Mouse (Mus musculus) stomach, embryonic 15.5 days (tissue): Measurements from ENCODE around the gene Fam83e. TPM values are rescaled to one million over a fixed set of nuclear protein-coding genes. Genes with fewer than 3 reads are reported as not detected.

Experiments used
- ATAC-seq: fragments of 200-750 bp; cut with Nextera tagmentation; 2 replicates; pipeline ENCODE4 v1.8.0; 2017; ENCODE audit warnings: low read depth, moderate number of reproducible peaks, moderate TSS enrichment; ENCODE audit not compliant: insufficient read depth, low FRiP score
- H3K27ac ChIP-seq: fragments of 300-500 bp; sonication (generic); 2 replicates; pipeline ENCODE4 v1.5.1; 2015; ENCODE audit warnings: mild to moderate bottlenecking, inconsistent platforms
- H3K27me3 ChIP-seq: fragments of 300-500 bp; sonication (generic); replicated peaks from 2 replicates; pipeline ENCODE4 v1.6.1; 2015; ENCODE audit warnings: inconsistent platforms
- H3K36me3 ChIP-seq: fragments of 300-500 bp; sonication (generic); 2 replicates; pipeline ENCODE4 v1.6.1; 2015; ENCODE audit warnings: inconsistent platforms
- H3K4me1 ChIP-seq: fragments of 300-500 bp; sonication (generic); 2 replicates; pipeline ENCODE4 v1.6.1; 2015; ENCODE audit warnings: inconsistent platforms
- H3K4me2 ChIP-seq: fragments of 300-500 bp; sonication (generic); 2 replicates; pipeline ENCODE4 v1.6.1; 2015; ENCODE audit warnings: mild to moderate bottlenecking, inconsistent platforms
- H3K4me3 ChIP-seq: fragments of 300-500 bp; sonication (generic); replicated peaks from 2 replicates; pipeline ENCODE4 v1.5.1; 2015; ENCODE audit warnings: inconsistent platforms
- H3K9ac ChIP-seq: fragments of 300-500 bp; sonication (generic); 2 replicates; pipeline ENCODE4 v1.6.1; 2015; ENCODE audit warnings: inconsistent platforms
- H3K9me3 ChIP-seq: fragments of 300-500 bp; sonication (generic); 2 replicates; pipeline ENCODE4 v1.6.1; 2016; ENCODE audit warnings: inconsistent platforms
- WGBS: fragments of 180-500 bp; shearing (Covaris S2); methylation state at CpG from one replicate; pipeline ENCODE4 v1.1.7; 2015; 5-methylcytosine and 5-hydroxymethylcytosine counted together
- polyA plus RNA-seq: library from polyadenylated mRNA; unstranded; fragments of >200 nt; fragmentation: Nextera tagmentation; extraction: Ambion mirVana; gene quantifications from 2 replicates; pipeline ENCODE4 v1.2.1, GENCODE M21; 2015

Fam83e gene
- polyA plus RNA-seq, 1 experiment from 2014 or later = 13.3 TPM

DNA sequence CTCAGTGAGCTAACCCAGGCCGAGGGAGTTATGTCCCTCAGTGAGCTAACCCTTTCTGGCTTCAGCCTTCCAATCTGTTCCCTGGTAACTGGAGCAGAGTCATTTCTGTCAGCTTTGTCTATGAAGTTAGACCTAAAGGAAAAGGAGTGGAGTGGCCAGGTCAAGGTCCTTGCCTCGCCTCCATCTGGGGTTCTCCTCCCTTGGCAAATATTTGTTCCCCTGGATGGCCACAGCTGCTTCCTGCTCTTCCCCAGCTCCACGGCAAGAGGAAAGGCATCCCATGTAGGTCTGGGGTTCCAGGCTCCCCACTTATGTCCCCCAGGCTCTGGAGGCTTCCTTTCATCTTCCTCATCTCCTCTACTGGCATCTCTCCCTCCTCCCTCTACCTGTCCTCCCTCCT is 6.6 kb downstream of the Fam83e start:
- Histone ChIP-seq H3K4me2 (peak overlapping the region; percentile 30; the same call in 1 of the 2 replicates), H3K36me3 (peaks cover 30% of the 10 kb centered on the region), H3K27ac (peak overlapping the region; percentile 65; the same call in 1 of the 2 replicates), H3K27me3 (no peaks in the 10 kb centered on the region), H3K4me1 (peaks cover 24% of the 10 kb centered on the region), H3K9ac (no peak overlapping the region), H3K9me3 (no peaks in the 10 kb centered on the region), H3K4me3 (no peak overlapping the region)
- WGBS = 67% methylated on average over 3 of the region's 3 CpGs
- peak; percentile 33 for ATAC-seq

DNA sequence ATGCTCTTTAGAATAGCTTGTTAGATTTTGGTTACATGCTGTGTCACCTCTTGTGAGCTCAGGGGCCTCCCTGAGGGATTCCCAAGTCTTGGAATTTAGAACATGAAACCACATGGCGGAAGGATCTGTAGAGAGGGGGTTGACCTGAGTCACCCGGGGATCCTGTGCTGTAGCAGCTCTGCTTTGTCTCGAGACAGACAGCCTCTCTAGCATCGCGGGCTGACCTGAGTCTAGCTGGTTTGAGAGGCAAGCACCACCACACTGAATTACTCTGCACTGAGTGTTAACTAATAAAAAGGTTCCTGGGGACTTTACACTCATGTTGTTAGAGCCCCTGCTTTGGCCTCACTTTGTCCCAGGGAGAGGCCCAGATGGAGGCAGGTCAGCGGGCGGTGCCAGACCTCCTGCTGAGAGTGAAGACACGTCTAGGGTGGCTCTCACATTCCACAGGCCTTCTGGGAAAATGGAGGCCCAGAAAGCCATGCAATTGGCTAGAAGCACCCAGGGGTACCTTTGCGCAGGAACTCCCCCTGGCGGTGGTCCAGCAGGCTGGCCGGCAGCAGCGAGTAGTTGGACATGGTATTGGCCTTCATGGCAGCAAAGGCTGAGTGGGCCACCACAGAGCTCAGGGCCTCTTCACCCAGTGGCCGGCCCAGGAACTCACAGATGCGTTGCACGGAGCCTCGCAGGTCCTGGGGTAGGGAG is 9.9 kb downstream of the Fam83e start:
- no peak overlapping the region for H3K9ac ChIP-seq
- no peak overlapping the region for H3K4me3 ChIP-seq
- no peaks in the 10 kb centered on the region for H3K27me3 ChIP-seq
- peak overlapping the region; percentile 54; the same call in 1 of the 2 replicates for H3K27ac ChIP-seq
- no peak overlapping the region for H3K4me2 ChIP-seq
- H3K36me3 ChIP-seq = no peaks in the 10 kb centered on the region; the same call in 1 of the 2 replicates
- 17% methylated on average over 16 of the region's 16 CpGs for WGBS
- no peaks in the 10 kb centered on the region for H3K9me3 ChIP-seq
- ATAC-seq = no peak
- peaks cover 24% of the 10 kb centered on the region for H3K4me1 ChIP-seq

DNA sequence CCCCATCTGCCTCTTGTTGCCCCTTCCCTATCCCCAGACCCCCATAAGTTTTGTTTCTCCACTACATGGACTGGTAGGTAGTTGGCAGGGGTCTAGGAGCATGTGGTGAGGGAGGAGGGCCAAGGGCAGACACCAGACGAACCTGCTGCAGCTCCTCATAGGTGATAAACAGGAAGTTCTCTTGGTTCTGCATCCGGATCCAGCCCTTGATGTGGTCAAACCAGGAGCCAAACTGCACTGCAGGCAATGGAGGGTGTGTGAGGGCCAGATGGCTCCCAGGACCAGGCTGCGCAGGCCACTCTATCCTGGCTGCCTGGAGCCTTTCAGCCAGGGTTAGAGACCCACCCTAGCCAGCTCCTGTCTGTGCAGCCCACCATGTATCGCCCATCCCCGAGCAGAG is 12.5 kb downstream of the Fam83e start:
- 81% methylated on average over 5 of the region's 5 CpGs for WGBS

DNA sequence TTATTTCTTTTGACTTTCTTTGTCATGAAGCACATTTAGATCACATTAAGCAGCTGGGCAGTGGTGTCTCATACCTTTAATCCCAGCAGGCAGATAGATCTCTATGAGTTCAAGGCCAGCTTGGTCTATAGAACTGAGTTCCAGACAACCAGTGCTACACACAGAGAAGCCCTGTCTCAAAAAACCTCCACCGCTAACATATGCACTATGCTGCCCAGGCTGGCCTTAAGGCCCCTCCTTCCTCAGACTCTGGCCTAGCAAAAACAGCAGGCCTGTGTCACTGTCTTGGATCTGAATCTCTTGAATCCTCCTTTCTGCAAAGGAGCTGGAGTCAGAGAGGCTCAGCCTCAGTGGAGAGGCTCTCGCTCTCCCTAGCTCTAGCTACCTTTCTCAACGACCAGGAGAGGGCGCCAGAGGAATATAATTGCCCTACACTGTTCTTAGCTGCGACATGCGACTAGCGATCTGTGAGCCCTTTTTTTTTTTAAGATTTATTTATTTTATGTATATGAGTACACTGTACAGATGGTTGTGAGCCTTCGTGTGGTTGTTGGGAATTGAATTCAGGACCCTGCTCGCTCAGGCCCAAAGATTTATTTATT is 18.3 kb downstream of the Fam83e start:
- ATAC-seq = peak; percentile 86
- Histone ChIP-seq H3K27ac (no peak overlapping the region), H3K4me3 (no peak overlapping the region), H3K27me3 (no peaks in the 10 kb centered on the region), H3K9me3 (no peaks in the 10 kb centered on the region), H3K36me3 (no peaks in the 10 kb centered on the region), H3K9ac (no peak overlapping the region), H3K4me1 (peaks cover 6% of the 10 kb centered on the region; the same call in 1 of the 2 replicates), H3K4me2 (no peak overlapping the region)
- WGBS = 7% methylated on average over 9 of the region's 9 CpGs

More for the DNA sequence above, 12.5 kb downstream of the Fam83e start:
- H3K27ac ChIP-seq = no peak overlapping the region
- H3K36me3 ChIP-seq = no peaks in the 10 kb centered on the region
- no peaks in the 10 kb centered on the region for H3K27me3 ChIP-seq
- no peak for ATAC-seq
- H3K4me1 ChIP-seq = peaks cover 19% of the 10 kb centered on the region
- H3K4me3 ChIP-seq = no peak overlapping the region
- H3K4me2 ChIP-seq = no peak overlapping the region
- H3K9ac ChIP-seq = no peak overlapping the region
- H3K9me3 ChIP-seq = no peaks in the 10 kb centered on the region

DNA sequence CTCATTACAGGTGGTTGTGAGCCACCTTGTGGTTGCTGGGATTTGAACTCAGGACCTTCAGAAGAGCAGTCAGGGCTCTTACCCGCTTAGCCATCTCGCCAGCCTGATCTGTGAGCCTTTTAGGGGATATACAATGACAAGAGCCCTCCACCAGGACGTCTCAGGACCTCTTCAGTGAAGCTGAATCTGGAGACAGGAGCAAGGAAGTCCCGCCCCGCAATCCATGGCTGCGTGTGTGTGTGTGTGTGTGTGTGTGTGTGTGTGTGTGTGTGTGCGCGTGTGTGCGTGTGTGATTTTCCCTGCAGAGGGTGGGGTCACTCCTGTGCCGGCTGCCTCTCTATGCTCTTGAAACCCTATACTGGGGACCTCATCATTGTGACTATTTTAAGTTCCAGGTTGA is 18.8 kb downstream of the Fam83e start:
- 62% methylated on average over 10 of the region's 10 CpGs for WGBS
- Histone ChIP-seq H3K4me1 (peaks cover 6% of the 10 kb centered on the region; the same call in 1 of the 2 replicates), H3K9ac (no peak overlapping the region), H3K4me2 (no peak overlapping the region), H3K36me3 (no peaks in the 10 kb centered on the region), H3K27ac (no peak overlapping the region), H3K27me3 (no peaks in the 10 kb centered on the region), H3K4me3 (no peak overlapping the region), H3K9me3 (no peaks in the 10 kb centered on the region)
- no peak for ATAC-seq

DNA sequence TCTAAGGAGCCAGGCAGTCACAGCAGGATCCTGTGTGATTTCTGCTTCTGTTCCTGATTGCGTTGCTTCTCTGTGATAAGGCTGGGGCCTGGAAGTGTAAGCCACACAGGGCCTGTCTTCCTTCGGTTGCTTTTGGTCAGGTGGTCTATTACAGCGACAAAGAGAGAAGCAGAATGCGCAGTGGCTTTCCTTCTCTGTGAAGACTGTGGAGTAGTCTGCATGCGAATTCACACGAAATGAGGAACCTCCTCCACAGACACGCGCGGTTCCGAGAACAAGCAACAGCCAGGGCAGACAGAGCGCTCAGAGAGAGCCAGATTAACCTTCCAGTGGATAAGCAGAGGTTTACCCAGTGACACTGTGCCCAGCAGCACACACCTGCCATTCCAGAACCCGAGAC is 20.3 kb downstream of the Fam83e start:
- Histone ChIP-seq H3K9ac (no peak overlapping the region), H3K4me1 (peaks cover 6% of the 10 kb centered on the region; the same call in 1 of the 2 replicates), H3K27me3 (no peaks in the 10 kb centered on the region), H3K27ac (no peak overlapping the region), H3K36me3 (no peaks in the 10 kb centered on the region), H3K4me2 (peak overlapping the region; percentile 47; the same call in 1 of the 2 replicates), H3K9me3 (no peaks in the 10 kb centered on the region), H3K4me3 (no peak overlapping the region)
- 79% methylated on average over 12 of the region's 12 CpGs for whole genome bisulfite sequencing
- no peak for ATAC-seq

DNA sequence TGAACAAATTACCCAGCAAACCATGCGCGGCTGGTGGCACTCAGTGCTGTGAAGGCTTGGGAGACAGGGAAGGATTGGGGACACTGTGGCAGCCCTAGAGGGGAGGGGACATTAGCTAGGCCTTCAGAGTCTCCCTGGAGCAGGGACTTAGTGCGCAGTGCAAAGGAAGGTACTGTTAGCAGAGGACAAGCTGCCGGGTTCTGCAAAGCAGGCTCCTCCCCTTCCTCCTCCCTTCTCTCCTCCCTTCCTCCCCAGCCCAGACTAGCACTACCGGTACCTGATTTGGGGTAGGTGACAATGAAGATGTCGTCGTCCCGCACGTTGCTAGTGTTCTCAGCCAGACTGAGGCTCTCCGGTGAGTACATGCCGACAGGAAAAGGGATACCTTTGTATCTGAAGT is 20.8 kb downstream of the Fam83e start:
- Histone ChIP-seq H3K27ac (no peak overlapping the region), H3K9me3 (no peaks in the 10 kb centered on the region), H3K4me3 (peak overlapping the region; percentile 25), H3K4me2 (peak overlapping the region; percentile 47), H3K4me1 (peaks cover 6% of the 10 kb centered on the region; the same call in 1 of the 2 replicates), H3K27me3 (no peaks in the 10 kb centered on the region), H3K9ac (no peak overlapping the region), H3K36me3 (no peaks in the 10 kb centered on the region)
- ATAC-seq = 0 out of 2 replicates have a peak, but pooled peaks have one; percentile 58
- 28% methylated on average over 11 of the region's 11 CpGs for WGBS

DNA sequence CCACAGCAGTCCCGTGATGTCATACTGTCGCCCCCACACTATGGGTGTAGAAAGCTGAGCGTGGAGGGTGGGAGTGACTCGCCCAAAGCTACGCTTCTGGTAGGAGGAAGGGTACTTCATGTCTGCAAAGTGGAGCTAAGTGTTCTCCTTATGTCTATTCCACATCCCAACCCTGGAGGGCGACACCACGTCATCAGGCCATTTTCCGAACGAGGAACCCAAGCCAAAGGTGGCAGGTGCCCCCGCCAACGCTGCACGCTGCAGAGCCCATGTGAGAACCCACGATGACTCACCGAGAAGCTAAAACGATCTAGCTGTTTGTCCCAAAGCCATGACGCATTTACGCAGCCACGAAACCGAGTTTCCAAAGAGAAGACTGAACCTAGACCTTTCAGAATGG is 21.3 kb downstream of the Fam83e start:
- Histone ChIP-seq H3K9me3 (no peaks in the 10 kb centered on the region), H3K27ac (no peak overlapping the region)

DNA sequence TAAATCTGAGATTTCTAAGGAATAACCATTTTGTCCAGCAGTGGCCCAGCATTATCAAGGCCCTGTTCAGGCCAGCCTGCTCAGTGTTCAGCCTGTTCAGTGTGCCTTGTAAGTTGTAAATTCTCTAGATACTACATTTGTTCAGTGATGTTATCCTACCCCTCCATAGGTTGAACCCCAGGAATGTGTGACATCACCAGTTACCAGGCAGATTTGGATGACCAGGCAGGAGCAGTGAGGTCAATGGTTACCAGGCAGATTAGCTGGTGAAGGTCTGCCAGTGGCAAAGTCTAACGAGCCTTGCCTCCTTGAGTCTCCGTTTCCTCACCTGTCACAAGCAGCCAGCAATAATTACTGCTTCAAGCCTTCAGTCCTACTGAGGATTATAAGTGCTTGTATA is 23.4 kb downstream of the Fam83e start:
- H3K36me3 ChIP-seq = no peaks in the 10 kb centered on the region
- WGBS = 31% methylated on average over 2 of the region's 2 CpGs
- H3K27me3 ChIP-seq = no peaks in the 10 kb centered on the region
- peak; percentile 47; the same call in 1 of the 2 replicates for ATAC-seq
- H3K9me3 ChIP-seq = no peaks in the 10 kb centered on the region
- H3K4me3 ChIP-seq = no peak overlapping the region
- H3K4me1 ChIP-seq = peaks cover 6% of the 10 kb centered on the region; the same call in 1 of the 2 replicates
- H3K27ac ChIP-seq = no peak overlapping the region
- no peak overlapping the region for H3K4me2 ChIP-seq
- no peak overlapping the region for H3K9ac ChIP-seq

More for the DNA sequence above, 21.3 kb downstream of the Fam83e start:
- Histone ChIP-seq H3K4me1 (peaks cover 6% of the 10 kb centered on the region; the same call in 1 of the 2 replicates), H3K27me3 (no peaks in the 10 kb centered on the region), H3K4me3 (peak overlapping the region; percentile 25), H3K36me3 (no peaks in the 10 kb centered on the region), H3K9ac (no peak overlapping the region), H3K4me2 (peak overlapping the region; percentile 47)
- 34% methylated on average over 19 of the region's 19 CpGs for WGBS
- ATAC-seq = no peak

DNA sequence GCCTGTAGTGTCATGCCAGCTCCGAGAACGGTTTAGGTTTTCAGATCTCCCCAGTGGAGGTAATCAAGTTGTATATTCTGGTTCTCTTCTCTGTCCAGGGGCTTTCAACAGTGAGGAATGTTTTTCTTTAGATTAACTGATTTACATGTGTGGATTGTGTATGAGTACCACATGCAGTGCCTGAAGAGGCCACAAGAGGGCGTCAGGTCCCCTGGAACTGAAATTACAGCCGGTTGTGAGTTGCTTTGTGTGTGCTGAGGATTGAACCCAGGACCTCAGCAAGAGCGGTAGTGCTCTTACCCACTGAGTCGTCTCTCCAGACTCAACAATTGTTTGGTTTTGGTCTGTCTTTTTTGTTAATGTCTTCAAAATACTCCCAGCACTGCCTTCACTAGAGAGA is 25.5 kb downstream of the Fam83e start:
- ATAC-seq = no peak
- H3K9ac ChIP-seq = no peak overlapping the region
- H3K36me3 ChIP-seq = no peaks in the 10 kb centered on the region
- WGBS = 58% methylated on average over 6 of the region's 6 CpGs
- H3K4me3 ChIP-seq = no peak overlapping the region
- no peaks in the 10 kb centered on the region for H3K27me3 ChIP-seq
- no peaks in the 10 kb centered on the region for H3K9me3 ChIP-seq
- no peak overlapping the region for H3K27ac ChIP-seq
- H3K4me1 ChIP-seq = peaks cover 6% of the 10 kb centered on the region; the same call in 1 of the 2 replicates
- H3K4me2 ChIP-seq = no peak overlapping the region

DNA sequence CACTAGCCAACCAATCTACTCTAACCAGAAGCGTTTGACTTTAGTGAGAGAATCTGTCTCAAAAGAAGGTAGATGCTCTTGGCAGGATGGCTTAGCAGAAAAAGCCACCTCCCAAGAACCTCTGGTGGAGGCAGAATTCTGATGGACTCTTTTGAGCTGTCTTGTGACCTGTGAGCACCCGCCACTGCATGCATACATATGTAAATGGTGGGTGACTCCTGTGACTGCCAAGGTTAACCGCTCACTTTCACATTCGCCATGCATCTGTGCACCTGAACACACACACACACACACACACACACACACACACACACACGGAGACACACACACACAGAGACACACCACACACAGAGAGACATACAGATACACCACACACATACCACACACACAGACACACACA is 26.4 kb downstream of the Fam83e start:
- no peak overlapping the region for H3K9ac ChIP-seq
- H3K4me2 ChIP-seq = no peak overlapping the region
- H3K27ac ChIP-seq = no peak overlapping the region
- H3K27me3 ChIP-seq = no peaks in the 10 kb centered on the region
- H3K4me1 ChIP-seq = no peaks in the 10 kb centered on the region
- no peak overlapping the region for H3K4me3 ChIP-seq
- ATAC-seq = no peak
- 86% methylated on average over 5 of the region's 5 CpGs for WGBS
- H3K36me3 ChIP-seq = no peaks in the 10 kb centered on the region
- H3K9me3 ChIP-seq = no peaks in the 10 kb centered on the region

DNA sequence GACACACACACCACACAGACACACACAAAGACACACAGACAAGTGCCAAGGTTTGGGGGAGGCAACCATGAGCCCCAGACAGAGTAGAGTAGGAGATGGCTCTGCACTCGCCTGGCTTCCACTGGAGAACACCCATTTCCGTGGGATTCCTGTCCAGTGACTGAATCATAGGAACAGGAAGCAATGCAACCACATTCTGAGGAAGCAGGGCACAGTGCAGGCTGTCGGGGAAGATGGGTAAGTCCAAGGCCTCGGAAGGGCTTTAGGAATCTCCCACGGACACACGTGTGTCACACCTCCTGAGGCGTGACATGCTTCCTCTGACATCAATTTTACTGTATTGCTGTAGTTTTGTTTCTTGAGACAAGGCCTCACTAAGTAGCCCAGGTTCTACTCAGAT is 27.1 kb downstream of the Fam83e start:
- no peak; the same call in 1 of the 2 replicates for ATAC-seq
- WGBS = 74% methylated on average over 7 of the region's 7 CpGs
- H3K9me3 ChIP-seq = no peaks in the 10 kb centered on the region
- no peak overlapping the region for H3K9ac ChIP-seq
- H3K36me3 ChIP-seq = no peaks in the 10 kb centered on the region
- no peak overlapping the region for H3K4me2 ChIP-seq
- no peaks in the 10 kb centered on the region for H3K4me1 ChIP-seq
- H3K4me3 ChIP-seq = no peak overlapping the region
- no peak overlapping the region for H3K27ac ChIP-seq
- H3K27me3 ChIP-seq = no peaks in the 10 kb centered on the region
